Mouse (Mus musculus) R1 (cell line): ENCODE data around the gene Bmp7.

Experiments
- DNase-seq: peaks from one replicate; pipeline ENCODE4 v3.0.0-alpha.2; 2018; ENCODE audit warnings: low read depth, low spot score

The Bmp7 gene

DNA sequence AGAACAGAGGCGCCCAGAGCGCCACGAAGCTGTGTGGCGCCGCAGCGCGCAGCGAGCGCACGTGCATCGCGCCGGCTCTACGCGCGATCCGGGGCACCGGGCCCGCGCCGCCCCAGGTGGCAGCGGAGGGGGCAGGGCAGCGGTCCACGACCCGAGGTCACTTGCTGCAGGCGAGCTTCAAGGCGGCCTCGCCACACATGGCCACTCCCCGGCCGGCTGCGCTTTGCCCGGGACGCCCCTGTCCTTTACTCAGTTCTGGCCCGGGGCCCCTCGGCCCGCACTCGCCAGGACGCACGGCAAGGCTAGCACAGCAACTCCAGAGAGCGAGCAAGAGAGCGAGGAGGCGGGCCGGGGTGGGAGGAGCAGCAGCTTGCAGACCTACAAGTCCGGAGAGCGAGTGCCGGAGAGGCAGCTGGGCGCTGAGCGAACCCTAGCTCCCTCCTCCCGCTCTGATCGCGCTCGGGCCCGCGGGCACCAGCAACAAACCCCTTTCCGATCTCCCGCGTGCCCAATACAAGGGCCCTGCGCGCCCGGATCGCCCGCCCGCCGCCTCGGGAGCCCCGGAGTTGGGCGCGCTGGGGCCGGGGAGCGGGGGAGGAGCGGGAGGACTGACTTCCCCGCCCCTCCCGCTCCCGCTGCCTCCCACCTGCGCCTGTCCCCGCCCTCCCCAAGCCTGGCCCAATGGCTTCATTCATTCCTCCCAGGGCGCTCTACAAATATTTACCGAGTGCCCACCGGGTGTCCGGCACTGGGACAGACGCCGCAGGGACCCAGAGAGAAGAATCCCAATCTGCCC, at the start of gene Bmp7:
Gene Bmp7 (minus strand): TSS at position 319 of the 796 bp plus-strand sequence.
- DNase-seq: peak; percentile 97

DNA sequence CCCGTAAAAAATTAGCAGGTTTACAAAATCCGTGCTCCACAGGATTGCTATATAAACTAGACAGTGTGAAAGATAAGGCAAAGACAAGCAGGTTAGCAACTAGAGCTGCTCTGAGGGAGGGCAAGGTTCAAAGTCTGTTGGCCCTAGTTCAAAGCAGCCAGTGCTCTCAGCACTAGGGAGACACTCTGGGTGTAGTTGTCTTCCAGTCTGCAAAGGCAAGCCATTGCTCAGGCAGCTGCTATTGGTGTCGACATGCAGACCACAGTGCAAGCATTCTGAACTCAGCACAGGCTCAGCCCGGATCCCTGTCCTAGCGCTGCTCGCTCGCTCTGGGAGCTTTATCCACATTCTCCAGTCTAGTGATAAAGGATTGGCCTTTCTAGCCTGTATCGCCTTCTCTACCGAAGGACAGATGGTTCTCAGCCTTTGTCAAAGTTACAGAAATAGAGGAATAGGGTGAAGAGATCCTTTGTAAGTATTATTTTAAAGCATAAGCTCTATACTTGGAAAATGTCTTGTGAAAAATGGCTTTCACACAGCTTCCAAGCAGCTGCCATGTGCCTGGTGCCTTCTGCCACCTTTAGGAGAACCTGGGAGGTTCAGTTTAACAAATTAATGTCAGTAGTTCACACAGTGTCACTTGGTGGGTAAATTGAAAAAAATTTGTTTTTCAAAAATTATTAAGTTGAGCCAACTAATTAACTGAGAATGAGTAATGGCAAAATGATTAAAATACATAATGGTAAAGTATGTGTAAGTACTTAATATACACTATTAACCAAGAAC, 42.8 kb upstream of the Bmp7 start:
- DNase-seq: no peak

DNA sequence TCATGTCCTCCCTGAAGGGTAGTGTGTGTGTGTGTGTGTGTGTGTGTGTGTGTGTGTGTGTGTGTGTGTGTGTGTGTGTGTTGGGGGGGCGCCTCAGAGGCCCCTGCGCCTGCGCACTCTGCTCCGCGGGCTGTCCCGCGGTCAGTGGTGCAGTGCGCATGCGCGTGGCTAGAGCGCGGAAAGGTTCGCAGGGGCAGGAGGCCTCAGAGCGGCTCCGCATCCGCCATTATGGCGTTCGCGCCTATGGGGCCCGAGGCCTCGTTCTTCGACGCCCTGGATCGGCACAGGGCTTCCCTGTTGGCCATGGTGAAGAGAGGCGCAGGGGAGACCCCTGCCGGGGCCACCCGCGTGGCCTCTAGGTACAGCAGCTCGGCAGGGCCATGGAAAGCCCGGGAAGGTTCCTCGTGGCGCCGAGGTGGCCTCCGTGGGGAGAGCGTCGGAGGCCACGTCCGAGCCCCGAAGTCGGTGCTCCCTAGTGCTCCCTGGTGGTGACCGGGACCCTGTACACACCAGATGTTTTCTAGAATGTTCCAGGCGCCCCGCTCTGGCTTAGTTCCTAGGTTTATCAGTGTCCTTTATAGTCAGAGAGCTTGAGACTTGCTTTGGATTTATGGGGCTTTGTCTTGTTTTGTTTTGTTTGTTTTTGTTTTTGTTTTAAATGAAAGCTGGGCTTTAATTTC, 39.7 kb upstream of the Bmp7 start:
- DNase-seq: peak; percentile 72

DNA sequence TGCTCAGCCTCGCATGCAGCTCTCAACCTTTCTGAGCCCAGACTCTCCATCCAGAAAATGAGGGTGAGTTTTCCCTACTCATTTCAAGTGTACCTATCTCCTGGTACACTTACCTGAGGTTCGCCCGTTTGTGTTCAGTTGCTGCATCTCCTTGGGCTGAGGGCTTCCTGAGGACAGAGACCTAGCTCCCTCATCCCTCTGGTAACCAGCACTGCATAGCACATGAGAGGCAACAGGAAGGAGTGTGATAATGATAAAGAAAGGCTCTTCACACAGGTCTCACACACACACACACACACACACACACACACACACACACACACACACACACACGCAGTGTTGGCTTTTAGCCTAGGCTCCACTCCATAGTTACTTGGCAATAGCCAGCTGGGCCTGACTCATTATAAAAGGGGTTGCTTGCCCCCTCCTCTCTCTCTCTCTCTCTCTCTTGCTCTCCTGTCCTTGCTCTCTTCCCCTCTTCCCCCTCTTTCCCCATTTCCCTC, 38.1 kb upstream of the Bmp7 start:
- DNase-seq: no peak

DNA sequence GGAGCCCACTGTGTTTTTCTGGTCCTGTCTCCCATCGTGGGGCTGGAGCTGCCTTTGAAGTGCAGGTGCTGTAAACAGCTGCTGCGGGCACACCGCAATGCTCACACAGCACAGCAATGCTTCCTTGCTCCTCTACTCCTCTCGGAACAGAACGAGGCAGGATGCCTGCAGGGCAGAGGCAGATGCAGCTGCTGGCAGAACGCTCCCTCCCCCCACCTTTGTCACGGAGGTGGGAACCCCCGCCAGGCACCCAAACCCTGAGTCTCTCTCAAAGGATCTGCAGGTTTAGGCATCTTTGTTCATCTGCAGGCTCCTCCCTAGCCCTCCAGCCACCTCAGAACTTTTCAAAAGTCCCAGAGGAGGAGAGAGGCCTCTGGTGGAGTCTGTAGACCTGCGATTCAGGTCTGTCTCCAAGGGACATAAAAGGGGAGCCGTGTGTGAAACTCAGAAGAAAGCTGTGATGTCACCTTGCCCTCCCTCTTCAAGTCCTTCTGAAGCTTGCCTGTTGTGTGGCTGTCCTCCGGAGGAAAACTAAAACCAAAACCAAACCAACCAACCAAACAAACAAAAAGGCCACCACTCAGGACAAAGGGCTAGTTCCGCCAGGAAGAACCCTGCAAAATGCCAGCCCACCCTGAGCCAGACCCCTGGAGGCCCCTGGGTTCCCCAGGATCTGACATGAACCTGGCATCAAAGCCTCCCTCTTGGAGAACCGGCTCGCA, 37.4 kb upstream of the Bmp7 start, which contains the start of gene Spo11:
Gene Spo11 (plus strand): TSS at position 292 of the 722 bp plus-strand sequence.
- peak; percentile 65 for DNase-seq

DNA sequence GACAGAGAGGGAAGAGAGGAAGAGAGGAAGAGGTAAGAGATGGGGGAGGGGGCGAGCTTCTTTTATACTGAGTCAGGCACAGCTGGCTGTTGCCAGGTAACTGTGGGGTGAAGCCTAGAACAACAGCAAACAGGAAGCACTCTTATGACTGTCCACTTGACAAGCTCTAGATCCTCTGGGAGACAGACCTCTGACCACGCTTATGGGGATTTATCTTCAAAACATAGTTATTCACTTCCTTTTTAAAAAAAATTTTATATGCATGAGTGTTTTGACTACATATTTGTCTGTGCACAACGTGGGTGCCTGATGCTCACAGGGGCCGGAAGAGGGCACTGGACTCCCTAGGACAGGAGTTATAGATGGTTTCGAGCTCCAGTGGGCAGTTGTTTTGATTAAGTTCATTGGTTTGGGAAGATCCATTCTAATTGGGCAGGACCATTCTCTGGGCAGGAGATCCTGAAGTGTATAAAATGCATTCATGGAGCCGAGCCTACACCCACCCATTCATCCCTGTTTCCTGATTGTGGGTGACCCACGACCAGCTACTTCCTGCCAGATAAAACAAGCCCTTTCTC, 36.6 kb upstream of the Bmp7 start:
- peak; percentile 77 for DNase-seq

DNA sequence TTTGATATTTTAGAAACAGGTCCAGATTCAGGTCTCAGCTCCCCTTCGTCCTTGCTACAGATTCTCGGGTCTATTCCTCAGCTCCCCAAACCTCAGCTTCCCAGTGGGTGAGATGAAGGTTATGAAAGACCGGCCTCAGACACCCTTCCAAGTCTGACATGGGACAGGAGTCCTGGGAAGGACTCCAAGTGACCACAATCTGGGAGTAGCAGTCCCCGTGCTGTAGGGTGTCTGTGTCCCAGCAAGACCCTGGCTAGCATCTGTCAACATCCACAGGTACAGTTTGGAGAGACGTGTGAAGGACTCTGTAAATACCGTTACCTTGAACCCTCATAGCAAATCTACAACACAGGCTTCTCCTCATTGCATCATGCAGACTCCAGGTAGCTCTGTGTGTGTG, 35.0 kb upstream of the Bmp7 start:
- DNase-seq: no peak

DNA sequence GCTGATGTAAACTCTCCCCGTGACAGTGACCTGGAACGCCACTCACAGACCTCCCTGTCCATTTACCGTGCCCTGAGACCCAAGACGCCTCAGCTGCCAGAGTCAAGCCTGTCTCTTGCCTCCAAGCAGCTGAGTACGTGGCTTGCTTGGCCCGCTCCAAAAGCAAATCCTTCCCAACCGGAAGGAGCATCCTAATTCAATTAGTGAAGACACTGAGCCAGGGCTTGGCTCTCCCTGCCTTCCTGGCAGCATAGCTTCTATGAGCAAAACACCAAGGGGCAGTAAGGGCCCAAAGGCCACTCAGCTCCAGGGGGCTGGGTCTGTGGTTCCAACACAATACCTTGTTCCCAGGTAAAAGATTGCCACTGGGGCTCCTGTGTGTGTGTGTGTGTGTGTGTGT, 34.6 kb upstream of the Bmp7 start:
- no peak for DNase-seq

DNA sequence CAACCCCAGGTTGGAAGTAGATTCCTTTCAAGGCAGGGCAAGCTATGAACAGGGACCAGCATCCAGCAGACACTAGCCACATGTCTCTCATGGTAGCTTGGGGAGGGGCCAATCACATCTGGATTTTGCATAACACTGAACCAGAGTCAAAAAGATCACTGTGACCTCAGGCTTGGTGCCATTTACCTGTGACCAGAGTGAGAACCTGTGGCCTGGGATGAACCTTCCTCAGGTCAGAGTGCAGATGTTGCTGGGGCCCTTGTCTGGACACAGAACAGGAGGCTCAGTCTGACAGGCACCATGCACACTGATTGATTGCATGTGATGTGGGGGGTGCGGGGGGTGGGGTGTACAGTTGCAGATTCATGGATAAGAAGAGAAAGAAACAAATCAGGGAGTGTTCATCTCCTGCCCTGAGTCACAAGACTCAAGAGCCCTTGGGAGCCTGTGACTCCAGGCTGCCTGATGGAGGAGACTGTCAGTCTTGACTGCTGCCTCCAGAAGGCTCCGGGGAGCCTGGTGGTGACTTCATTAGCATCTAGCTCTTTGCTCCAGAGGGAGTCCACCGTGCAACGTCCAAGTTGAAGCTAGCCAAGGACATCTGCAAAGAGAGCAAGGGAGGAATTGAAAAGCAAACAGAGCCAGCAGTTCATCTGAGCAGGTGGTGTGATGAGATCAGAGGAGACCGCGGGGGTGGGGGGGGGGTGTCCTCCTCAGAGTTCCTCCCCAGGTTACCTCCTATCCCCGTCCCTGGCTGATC, 33.9 kb upstream of the Bmp7 start:
- DNase-seq: no peak

DNA sequence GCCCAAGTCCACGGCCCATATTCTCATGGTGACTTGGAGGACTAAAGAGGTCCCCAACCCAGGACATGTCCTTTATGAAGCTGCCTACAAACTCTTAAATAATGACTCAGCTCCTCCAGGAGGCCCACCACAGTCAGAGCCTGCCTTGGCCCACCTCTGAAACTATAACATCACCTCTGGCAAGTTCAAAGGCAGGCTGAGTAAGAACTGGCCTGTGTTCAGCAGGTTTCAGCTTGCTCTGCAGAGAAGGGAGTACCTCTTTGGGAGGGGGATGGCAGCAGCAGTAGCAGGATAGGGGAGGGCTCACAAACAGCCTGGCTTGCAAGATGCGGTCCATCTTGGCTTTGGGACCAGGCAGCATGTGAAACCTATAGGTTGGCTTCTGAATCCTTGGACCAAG, 31.7 kb upstream of the Bmp7 start:
- no peak for DNase-seq

DNA sequence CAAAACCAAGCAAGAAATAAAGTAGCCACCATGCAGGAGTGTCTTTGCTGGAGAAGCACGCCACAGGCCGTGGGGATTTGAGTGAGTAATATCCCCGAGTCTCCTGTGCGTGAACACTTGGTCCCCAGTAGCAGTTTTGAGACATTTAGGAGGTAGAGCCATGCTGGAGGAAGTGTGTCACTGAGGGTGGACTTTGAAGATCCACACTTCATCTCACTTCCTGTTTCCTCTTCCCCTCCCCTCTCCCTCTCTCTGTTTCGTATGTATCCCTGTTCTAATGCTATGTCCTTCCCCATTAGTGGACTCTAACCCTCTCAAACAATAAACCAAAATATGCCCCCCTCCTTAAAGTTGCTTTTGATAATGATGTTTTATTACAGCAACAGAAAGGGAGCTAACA, 26.4 kb upstream of the Bmp7 start:
- no peak for DNase-seq

DNA sequence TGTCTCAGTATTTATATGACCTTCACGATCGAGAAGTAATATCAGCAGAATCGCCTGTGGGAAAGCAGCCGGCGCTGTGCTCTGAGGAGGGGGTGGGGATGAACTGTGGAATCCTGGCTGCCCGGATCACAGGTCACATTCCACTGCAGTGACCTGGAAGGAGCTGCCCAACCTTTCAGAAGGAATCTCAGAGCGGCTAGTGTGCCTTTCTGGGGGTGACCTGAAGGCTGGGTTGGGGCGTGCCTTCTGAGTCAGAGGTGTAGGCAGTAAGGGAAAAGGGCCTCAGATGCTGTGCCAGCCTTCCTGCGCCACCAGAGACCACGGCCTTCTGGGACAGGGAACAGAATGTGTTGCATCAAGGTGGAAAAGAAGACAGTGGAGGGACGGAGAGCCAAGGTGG, 25.1 kb upstream of the Bmp7 start:
- peak; percentile 31 for DNase-seq

DNA sequence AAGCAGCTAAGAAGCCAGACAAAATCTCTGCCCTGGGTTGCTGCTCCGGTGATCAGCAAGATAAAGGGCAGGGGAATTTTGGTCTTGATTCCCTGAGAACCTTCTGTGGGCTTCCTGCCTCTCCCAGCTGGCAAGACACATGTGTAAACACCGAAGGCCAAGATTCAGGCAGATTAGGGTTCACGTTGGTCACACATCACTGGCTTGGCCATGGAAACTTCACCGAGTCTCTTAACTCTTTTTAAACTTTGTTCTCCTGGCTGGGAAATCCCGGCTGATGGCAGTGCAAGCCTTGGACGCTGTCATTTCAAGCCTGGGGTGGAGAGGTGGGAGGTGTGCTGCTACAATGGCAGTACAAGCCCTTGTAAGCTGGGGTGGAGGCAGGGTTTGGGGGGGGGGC, 21.1 kb upstream of the Bmp7 start:
- DNase-seq: no peak

DNA sequence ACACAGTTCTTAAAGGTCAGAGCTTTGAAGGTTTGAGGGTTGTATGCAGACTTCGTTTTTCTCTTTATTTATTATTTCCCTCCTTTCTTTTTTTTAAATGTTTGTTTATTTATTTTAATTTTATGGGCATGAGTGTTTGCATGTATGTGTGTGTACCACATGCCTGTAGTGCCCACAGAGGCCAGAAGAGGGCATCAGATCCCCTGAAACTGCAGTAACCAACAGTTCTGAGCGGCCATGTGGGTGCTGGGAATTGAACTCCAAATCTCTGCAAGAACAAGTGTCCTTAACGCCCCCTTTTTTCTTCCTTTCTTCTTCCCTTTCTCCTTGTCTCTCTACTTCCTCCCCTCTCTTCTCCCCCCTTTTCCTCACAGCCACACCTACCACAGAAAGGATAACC, 20.2 kb upstream of the Bmp7 start:
- peak; percentile 63 for DNase-seq

DNA sequence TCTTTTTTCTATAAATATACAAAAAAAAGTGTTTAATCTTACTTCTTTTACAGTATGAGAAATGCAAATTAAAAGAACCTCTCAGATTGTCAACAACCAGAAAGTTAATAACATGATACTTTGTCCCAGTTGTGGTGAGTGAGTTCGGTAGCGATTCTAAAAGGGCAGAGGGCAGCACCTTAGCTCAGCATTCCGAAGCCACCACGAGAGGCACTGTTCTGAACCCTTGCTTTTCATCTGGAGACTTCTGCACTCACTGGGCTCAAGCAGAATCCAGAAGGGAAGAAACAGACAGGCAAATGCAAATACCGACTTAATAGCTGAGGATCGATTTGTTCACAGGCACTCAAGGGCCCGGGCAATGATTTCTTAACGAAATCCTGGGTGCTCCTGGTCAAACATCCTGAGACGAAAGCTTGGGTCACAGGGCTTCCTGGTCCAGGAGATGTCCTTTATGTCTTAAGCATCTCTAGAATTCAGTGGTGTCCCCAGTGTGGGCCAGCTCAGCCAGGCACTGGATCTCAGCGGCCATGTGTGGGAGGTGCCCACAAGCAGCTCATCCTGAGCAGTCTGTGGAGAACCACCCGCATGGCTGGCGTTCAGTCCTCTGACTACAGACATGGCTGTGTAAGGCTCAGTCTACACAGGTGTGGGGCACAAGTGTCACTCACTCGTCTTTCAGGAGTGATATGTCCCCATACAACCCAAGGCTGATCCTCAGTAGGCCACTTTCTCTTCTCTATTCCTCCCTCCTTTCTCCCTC, 19.1 kb upstream of the Bmp7 start:
- DNase-seq: peak; percentile 30

DNA sequence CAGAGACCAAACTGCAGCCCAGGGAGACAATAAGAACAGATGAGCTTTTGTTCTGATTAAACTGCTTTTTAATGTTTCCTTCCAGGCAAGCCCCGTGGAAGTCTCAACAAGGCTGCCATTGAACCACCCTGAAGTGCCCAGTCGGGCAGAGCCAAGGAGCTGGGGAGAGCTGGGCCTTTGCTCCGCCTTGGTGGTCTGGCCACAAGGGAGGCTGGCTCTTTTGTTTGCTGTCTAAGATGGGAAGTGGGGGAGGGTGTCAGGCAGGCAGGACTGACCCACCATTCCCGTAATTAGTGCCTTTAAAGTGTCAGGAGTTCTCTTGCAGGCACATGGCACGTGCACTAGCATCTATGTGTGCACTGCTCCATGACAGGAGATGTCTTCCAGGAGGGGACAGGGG, 18.5 kb upstream of the Bmp7 start:
- no peak for DNase-seq

DNA sequence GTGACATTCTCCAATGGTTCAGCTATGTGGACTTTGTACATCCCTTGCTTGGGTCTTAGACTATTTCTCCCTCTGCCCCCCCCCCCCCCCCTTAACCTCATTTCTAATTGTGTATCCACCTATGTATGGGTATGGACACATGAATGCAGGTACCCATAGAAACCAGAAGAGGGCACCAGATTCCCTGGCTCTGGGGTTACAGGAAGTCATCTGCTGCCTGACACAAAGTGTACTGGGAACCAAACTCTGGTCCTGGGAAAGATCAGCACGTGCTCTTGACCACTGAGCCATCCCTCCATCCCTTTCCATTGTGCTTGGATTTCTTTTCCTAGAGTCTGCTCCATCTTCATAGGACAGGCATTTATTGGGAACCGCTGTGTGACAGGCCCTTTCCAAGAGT, 11.9 kb upstream of the Bmp7 start:
- peak; percentile 77 for DNase-seq

DNA sequence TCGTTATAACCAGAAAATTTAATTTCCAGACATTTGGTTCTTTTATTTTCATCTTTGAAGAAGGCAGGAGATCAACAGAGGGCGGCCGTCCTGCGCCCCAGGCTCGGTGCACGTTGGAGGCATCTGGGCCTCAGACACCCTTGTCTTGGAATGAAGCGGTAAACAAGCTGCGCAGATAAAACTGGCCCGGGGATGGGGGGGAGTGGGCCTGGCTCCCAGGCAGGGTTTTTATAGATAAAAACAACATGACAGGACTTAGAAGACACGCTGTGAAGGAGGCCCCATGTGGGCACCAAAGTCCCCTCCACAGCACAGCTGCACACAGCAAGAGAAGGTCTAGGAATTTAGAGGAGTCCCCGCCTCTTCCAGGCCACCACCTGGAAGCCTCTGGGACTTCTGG, 10.6 kb upstream of the Bmp7 start:
- no peak for DNase-seq

DNA sequence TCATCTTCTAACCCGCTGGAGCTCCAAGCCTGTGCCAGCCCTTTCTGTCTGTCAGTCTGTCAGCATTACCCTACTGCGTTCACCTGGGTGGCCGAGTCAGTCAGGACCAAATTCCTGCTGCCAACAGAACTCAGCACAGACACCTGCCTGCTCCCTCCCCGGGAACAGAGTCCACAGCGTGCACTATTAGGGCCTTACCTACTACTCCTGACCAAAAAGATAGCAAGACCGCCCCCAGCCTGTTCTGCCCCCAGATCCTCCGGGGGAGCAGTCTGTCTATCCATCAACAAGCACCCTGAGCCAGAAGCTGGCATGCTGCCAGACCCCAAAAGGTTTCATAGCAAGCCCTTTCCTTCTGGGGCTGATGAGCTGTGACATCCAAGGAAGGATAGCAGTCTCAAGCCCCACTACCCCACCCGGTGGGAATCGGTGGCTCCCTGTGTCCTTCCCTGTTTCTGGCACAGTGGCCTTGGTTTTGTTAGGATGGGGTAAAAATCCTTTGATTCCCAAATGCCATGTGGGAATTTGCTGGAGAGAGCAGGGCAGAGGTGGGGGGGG, 10.1 kb upstream of the Bmp7 start:
- DNase-seq: no peak
